Mouse (Mus musculus): ENCODE results near the gene Klhl15.

Klhl15 gene

DNA sequence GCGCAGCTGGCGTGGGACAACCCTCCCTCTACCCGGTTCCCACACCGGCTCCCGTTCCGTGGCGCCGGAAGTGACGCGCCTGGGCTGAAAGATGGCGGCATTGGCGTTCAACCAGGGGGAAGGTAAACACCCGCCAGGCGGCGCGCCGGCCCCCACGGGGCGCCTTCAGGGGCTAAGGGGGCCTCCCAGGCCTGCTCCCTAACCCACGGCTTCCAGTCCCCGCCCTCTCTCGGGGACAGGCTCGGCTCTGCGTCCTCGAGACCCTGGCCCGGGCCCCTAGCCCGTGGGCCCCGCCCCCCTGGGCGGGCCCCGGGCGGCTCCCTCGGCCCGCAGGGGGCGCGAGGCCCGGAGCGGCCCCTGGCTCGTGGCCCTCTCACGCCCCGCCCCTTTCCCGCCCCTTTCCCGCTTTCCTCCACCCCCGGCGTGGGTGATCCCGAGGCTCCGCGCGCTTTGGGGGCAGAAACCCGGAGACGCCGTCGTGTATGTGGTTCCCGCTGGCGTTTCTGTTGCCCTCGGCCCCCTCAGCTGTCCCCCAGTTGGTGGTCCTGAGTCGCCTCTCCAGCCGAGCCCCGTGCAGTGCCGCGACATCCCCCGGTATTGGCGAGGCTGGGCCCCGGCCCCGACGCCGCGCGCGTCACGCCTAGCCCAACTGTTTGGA, at the start of gene Klhl15:
TSS of gene Klhl15 (plus strand) at position 68 of the 658 bp plus-strand sequence.
- peak; percentile 79 to 88 for DNase-seq

DNA sequence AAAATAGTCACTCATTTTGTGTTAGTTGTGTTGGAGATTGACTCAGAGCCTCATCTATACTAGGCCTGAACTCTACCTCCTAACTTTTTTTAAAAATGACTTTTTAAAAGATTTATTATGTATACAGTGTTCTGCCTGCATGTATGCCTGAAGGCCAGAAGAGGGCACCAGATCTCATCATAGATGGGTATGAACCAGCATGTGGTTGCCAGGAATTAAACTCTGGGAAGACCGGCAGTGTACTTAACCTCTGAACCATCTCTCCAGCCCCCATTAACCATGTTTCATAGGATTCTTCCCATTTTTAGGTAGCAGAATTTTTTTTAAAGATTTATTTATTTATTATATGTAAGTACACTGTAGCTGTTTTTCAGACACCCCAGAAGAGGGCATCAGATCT, 49.2 kb upstream of the Klhl15 start:
- peak in 1 of 2 experiments; percentile 7 for DNase-seq

DNA sequence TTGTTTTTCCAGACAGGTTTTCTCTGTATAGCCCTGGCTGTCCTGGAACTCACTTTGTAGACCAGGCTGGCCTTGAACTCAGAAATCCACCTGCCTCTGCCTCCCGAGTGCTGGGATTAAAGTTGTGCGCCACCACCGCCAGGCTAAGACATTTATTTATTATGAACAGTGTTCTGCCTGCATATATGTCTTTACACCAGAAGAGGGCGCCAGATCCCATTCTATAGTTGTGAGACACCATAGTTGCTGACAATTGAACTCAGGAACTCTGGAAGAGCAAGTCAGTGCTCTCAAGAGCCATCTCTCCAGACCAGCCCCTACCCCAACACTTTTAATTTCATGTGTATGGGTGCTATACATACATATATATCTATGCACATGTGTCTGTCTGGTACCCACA, 40.5 kb upstream of the Klhl15 start:
- DNase-seq: peak; percentile 30 to 36

DNA sequence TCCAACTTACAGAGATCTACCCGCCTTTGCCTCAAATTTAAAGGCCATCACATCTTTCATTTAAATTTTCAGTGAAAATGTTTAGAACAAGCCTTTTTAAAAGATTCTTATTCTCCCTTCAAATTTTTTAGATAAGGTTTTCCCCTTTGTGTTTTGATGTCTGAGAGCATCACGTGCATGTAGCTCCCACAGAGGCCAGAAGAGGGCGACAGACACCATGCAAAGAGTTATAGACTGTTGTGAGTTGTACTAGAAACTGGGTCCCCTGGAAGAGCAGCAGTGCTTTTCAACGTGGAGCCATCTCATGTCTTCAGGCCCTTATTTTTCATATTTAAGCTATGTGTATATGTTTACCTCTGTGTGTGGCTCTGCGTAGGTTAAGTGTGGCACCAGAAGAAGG, 36.6 kb upstream of the Klhl15 start:
- DNase-seq: peak; percentile 41 to 45

DNA sequence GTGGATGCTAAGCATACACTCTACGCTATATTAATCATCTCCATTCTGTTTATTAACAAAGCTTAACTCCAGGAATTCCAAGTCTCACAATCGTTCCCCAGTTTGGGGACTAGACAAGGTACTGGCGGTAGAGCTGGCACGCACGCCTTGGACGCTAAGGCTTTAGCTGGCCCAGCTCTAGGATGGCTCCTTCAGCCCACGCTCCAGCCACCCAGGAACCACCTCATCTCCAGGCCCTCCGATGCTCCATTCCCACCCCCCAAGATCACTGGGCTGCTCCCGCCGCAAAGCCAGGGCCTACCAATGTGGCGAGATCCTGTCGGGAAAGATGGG, 22.2 kb upstream of the Klhl15 start:
- DNase-seq: no peak

DNA sequence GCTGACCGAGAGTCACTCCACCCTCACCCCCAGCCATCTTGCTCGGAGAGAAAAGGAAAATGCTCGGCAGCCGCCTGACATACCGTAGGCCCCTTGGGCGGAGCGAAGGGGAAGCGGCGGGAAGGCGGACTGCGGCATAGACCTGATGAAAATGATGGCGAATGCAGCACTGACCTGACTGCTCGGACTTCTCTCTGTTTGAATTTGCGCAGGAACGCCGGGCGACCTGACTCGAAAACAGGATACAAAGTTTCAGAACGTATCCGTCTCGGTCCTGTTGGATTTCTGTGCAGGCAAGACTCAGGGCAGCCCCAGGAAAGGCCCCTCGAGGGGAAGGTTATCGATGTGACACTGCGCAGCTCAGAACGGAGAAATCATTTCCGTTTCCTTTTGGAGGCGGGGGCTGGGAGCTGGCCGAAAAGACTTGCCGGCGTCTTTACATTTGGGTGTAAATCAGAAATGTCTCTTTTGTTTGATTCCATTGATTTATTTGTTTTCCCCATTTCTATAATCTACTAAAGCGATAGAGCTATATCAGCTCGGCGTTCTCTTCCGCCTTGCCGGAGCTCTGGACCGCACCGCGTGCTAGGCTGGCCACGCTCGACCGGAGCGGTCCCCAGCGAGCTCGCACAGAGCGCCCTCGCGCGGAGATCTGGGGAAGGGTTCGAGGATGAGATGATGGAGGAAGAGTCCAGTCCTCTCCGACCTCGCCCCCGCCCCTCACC, 21.6 kb upstream of the Klhl15 start, which contains the start of gene Eif2s3x:
TSS of gene Eif2s3x (minus strand) at position 266 of the 725 bp plus-strand sequence.
- peak; percentile 87 to 89 for DNase-seq

DNA sequence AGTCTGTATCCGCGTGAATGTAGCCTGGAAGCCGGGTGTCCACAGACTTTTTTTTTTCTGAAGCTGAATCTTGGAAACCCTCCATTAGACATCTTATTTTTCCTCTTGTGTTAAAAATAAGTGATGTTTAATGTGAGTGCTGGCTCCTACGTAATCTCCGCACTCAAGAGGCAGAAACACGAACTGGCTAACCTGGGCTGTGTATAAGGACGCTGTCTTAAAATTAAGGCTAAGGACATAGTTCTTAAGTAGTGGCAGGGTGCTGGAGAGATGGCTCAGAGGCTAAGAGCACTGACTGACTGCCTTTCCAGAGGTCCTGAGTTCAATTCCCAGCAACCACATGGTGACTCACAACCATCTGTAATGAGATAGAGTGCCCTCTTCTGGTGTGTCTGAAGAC, 21.0 kb upstream of the Klhl15 start:
- DNase-seq: no peak

DNA sequence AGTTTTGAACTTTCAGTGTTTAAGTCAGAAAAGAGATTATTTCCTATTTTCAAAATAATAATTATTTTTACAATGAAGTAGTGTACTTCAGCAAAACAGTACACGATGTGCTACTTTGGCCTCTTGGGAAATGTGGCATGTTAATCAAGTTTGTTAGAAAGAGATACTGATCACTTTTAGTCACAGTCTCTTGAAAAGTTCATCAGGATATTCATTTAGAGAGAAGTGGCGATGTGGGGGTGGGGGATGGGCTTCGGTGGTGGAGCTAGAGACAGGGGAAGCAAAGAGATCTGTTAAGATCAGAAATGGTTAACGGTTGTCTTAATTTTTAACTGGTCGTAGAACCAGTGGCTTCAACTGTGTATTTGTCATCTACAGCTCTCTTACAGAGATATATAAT, 967 bp upstream of the Klhl15 start:
- DNase-seq: peak in 1 of 2 experiments; percentile 30

DNA sequence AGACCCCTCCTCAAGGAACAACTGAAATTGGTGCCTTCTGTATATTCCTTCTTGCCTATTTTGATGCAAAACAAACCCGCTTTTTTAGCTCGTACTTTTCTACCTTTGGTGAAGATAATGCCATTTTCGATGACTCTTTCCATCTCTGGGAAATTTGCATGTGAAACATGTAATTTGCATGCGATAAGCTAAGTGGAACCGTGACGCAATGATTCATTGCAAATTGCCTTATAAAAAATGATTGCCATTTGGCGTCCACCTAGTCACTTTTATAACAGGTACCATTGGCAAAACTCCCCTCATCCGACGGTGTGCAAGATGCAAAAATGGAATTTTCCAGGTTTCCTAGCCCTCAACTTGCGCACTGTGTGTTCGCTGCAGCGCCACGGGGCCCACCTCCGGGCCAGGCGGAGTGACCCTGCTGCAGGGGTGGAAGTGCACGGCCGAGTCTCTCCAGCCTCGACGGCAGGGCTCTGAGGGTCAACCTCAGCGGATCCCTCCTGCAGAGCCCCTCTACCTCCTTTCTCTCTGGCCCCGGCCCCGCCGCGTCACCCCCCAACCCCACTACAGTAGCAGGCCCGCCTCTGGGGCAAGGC, 365 bp upstream of the Klhl15 start:
- DNase-seq: no peak

DNA sequence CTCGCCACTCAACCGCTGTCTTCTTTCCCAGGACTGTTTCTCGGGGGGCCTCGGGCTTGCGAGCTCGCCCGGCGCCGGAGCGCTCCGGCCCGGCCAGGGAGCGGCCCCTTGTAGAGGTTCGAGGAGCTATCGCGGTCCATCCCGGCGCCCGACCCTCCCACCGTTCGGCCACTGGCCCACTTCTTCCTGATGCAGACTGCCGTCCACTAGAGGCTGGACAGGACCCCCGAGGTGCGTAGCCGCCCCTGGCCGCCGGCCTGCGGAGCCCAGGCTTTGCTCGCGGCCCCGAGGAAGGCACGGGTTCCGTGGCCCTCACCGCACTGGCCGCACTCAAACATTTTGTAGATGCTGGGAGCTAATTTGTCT, 774 bp downstream of the Klhl15 start:
- DNase-seq: no peak

DNA sequence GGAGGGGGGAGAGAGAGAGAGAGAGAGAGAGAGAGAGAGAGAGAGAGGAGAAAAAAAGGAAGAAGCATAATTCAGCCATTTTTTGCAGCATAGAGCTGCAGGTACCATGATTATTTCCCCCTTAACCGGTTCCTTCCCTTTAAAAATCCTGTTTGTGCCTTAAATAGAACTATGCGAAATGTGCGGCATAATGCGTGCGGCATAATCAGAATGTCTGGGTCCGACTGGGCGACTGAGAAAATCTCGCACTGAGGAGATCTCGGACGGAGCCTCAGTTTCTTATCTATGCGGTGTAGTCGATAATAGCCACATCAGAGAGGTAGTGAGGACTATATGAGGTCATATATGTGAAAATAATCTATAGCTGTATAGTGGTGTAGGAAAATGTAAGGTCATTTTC, 1.2 kb downstream of the Klhl15 start:
- no peak for DNase-seq

DNA sequence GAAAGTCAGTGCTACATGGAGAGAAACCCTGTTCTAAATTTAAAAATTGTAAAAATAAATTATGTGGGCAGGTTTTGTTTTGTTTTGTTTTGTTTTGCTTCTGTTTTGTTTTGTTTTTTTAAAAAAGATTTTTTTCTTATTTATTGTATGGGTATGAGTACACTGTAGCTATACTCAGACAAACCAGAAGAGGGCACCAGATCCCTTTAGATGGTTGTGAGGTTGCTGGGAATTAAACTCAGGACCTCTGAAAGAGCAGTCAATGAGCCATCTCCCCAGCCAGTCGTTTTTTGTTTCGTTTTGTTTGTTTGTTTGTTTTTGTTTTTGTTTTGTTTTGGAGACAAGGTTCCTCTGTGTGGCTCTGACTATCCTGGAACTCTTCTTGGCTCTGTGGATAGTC, 54.5 kb downstream of the Klhl15 start:
- peak; percentile 46 to 56 for DNase-seq

DNA sequence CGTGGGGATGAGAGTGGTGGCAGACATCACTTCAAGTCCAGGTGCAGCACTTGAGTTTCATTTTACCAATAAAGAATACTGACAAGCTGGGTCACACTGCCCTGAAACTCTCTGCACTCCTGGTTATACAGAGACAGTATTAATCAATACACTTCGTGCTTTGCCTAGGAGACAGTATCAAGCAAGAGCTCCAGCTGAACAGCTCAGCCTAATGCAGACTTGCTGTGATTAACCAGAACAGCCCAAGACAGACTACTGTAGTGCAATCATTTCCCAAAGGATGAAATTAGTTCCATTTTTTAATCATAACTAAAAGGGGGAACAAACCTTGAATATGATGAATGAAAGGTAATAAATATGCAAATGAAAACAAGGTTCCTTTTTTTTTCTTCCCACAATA, 68.5 kb downstream of the Klhl15 start:
- DNase-seq: no peak

DNA sequence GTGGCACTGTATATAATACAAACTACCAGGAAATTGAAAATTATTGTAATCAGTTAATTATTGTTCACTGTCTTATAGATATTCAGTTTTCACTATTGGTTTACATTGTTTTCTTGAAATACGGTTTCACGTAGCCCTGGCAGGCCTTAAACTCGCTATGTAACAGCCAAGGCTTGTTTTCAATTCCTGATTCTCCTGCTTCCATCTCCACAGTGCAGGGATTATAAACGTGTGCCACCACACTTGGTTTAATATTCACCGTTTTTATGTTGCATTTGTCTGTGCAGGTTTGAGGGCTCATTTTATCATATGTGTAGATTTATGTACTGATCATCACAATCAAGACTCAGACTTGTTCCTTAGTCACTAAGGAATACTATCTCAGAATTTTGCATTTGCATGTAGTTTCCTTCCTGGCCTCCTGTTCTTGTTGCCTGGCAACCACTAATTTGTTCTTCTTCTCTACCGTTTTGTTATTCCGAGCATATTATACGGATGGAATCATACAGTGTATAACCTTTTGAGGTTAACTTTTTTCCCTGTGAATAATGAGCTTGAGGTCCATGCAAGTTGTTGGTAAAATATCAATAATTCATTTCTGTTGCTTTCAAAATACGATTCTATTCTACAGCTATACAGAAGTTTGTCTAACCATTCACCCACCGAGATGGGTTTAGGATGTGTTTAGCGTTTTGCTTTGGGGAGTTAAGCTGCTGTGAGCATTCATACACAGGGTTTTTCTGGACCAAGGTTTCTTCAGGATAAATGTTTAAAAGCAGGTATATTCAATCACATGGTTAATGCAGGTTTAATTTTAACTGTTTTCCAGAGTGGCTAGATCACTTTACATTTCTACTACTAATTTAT, 86.9 kb downstream of the Klhl15 start:
- no peak for DNase-seq
